Mouse (Mus musculus): Measurements from ENCODE around the gene Ccdc150. TPM values are rescaled to one million over a fixed set of nuclear protein-coding genes. Genes with fewer than 3 reads are reported as not detected.

Ccdc150 gene
- under 1 TPM in 1 of 2 experiments, not detected in 1; 0.29 TPM for total RNA-seq (2023)

DNA sequence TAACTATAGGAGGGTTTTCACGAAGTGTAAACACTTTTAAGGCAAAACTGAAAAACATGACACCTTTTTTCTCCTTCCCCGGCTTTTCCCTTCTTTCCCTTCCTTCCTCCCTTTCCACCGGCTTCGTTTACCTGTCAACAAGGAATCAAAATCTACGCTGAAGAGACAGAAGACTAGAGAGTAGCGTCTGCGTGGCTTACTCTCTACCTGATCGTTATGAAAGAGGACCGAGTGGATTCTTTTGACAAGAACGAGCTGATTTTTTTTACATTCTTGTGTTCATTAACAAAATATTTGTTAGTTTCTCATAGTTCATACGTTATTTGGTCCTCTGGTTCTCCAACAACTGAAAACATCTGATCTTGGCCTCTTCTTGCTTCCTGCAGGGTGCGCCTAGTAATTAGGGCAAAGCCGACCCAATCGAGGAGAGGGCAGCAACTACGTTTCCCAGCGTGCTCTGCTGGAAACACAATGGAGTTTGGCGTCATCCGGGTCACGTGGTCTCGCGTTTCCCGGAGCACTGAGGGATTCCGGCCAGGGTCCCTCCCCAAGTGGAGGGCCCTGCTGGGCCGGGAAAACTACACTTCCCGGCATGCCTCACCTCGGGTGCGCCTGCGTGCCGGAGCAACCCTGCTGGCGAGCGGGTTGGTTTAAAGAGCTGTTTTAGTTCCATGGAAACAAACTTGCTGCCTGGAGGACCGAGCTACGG, at the start of gene Ccdc150:
Ccdc150 (plus strand) TSS at position 526 of the 709 bp plus-strand sequence.

Other genes starting within 250 kb of the Ccdc150 start
- 1 to 10 TPM in 1 of 2 experiments, under 1 TPM in 1; 0.58 to 1.0 TPM for gene Hecw2, start 55.5 kb upstream of the Ccdc150 start, total RNA-seq (2023)
- 10 to 100 TPM; 13.4 to 14.5 TPM for gene Gtf3c3, start 188.3 kb downstream of the Ccdc150 start, total RNA-seq (2023)

Data from monocyte, adult 59 days (primary cell).